Mouse (Mus musculus) gastrocnemius, postnatal 4 days (tissue): ENCODE measurements around the gene Kdm5b. TPM values are rescaled to one million over a fixed set of nuclear protein-coding genes. Genes with fewer than 3 reads are reported as not detected.

Experiments
- DNase-seq, 2 experiments: peaks; one replicate each; pipeline ENCODE4 v3.0.0; 2021 to 2022; ENCODE audit warnings: low spot score in 2 of 2, mixed read lengths in 2 of 2
- total RNA-seq, 2 experiments: library from RNA; stranded (reverse); gene quantifications; 2 replicates each; pipeline ENCODE4 v1.2.3; 2021

Gene Kdm5b
- total RNA-seq, 2 experiments from 2014 or later, result 32.8 to 37.6 TPM

GRCm38 (mm10) chr1:134645408-134646200, 85.6 kb downstream of the Kdm5b start:
- DNase-seq, result no peak

- DNase-seq, result peak in 1 of 2 experiments; percentile 40
Measured at GRCm38 (mm10) chr1:134646261-134646962, 86.4 kb downstream of the Kdm5b start, which contains the start of gene Syt2. Gene Syt2 (plus strand): TSS chr1:134646677.

GRCm38 (mm10) chr1:134646963-134647282, 87.0 kb downstream of the Kdm5b start:
- DNase-seq, result no peak

GRCm38 (mm10) chr1:134647591-134647990, 87.6 kb downstream of the Kdm5b start:
- DNase-seq, result no peak

GRCm38 (mm10) chr1:134650816-134651215, 90.8 kb downstream of the Kdm5b start:
- no peak for DNase-seq

- DNase-seq, result no peak
Measured at GRCm38 (mm10) chr1:134651268-134651850, 91.4 kb downstream of the Kdm5b start.

- DNase-seq, result no peak
Measured at GRCm38 (mm10) chr1:134651851-134652398, 92.0 kb downstream of the Kdm5b start.

GRCm38 (mm10) chr1:134653603-134654257, 93.8 kb downstream of the Kdm5b start:
- no peak for DNase-seq

GRCm38 (mm10) chr1:134658841-134659240, 98.9 kb downstream of the Kdm5b start:
- no peak for DNase-seq

- DNase-seq, result no peak
Measured at GRCm38 (mm10) chr1:134660163-134660562, 100.2 kb downstream of the Kdm5b start.

GRCm38 (mm10) chr1:134671234-134672070, 111.5 kb downstream of the Kdm5b start:
- DNase-seq, result no peak

GRCm38 (mm10) chr1:134674312-134674711, 114.3 kb downstream of the Kdm5b start:
- no peak for DNase-seq

GRCm38 (mm10) chr1:134679445-134679844, 119.5 kb downstream of the Kdm5b start:
- no peak for DNase-seq

- no peak for DNase-seq
Measured at GRCm38 (mm10) chr1:134680617-134681016, 120.6 kb downstream of the Kdm5b start.

GRCm38 (mm10) chr1:134682460-134682859, 122.5 kb downstream of the Kdm5b start:
- DNase-seq, result no peak

Other genes with a start within 250 kb of the Kdm5b start
- 10 to 100 TPM; 25.5 to 26.2 TPM for gene Ppfia4, start 227.2 kb upstream of the Kdm5b start, total RNA-seq
- 10 to 100 TPM; 26.9 to 35.5 TPM for gene Tmem183a, start 198.2 kb upstream of the Kdm5b start, total RNA-seq
- gene 4933406M09Rik, start 174.2 kb upstream of the Kdm5b start, total RNA-seq, result not detected
- 10 to 100 TPM; 75.7 to 88.5 TPM for gene Cyb5r1, start 154.6 kb upstream of the Kdm5b start, total RNA-seq
- 10 to 100 TPM; 96.9 to 97.4 TPM for gene Adipor1, start 144.8 kb upstream of the Kdm5b start, total RNA-seq
- 10 to 100 TPM; 12.5 to 16.1 TPM for gene Klhl12, start 104.6 kb upstream of the Kdm5b start, total RNA-seq
- 10 to 100 TPM; 12.0 to 13.5 TPM for gene Rabif, start 65.5 kb upstream of the Kdm5b start, total RNA-seq
- not detected for gene Mgat4e, start 10.5 kb upstream of the Kdm5b start, total RNA-seq
- gene Syt2, start 86.5 kb downstream of the Kdm5b start, total RNA-seq, result under 1 TPM in 1 of 2 experiments, not detected in 1; 0.08 TPM